Mouse (Mus musculus) adrenal gland, adult (tissue): ENCODE measurements around the gene Olfr1490.
"Not testable (repeated sequence)": the region's sequence is repeated elsewhere in the genome, so short reads cannot be mapped to it uniquely, and the experiment has no call there.

ENCODE experiments used
- DNase-seq, 2 experiments: peaks; one replicate each; pipeline ENCODE4 v3.0.0; 2022 to 2023; ENCODE audit warnings: low spot score in 1 of 2; ENCODE audit not compliant: inconsistent age in 2 of 2

Gene Olfr1490

GRCm38 (mm10) chr19:13650791-13651190, at the start of gene Olfr1490:
TSS of gene Olfr1490 (plus strand) at chr19:13651091.
- DNase-seq: no peak

GRCm38 (mm10) chr19:13617075-13617474, 33.8 kb upstream of the Olfr1490 start, which contains the start of gene Olfr1487:
TSS of gene Olfr1487 (plus strand) at chr19:13617375.
- DNase-seq: not testable (repeated sequence)

- DNase-seq: no peak
These were observed 19.6 kb upstream of the Olfr1490 start, which contains the start of gene Olfr1489 for GRCm38 (mm10) chr19:13631321-13631720. TSS of gene Olfr1489 (plus strand) at chr19:13631621.

GRCm38 (mm10) chr19:13696968-13697367, 46.1 kb downstream of the Olfr1490 start, which contains the start of gene Olfr1491:
TSS of gene Olfr1491 (plus strand) at chr19:13697268.
- DNase-seq: no peak
